Mouse (Mus musculus) heart, adult 2 months (tissue): ENCODE measurements around the gene Elovl6.

Source experiments
- CTCF ChIP-seq: fragments of 200-600 bp; IDR thresholded peaks from 2 replicates; pipeline ENCODE4 v1.8.1; 2022; ENCODE audit warnings: antibody characterized with exemption, mild to moderate bottlenecking, moderate library complexity
- EP300 ChIP-seq: fragments of 200-500 bp; IDR thresholded peaks from 2 replicates; pipeline ENCODE4 v1.6.1; 2011; ENCODE audit warnings: low read depth, low read length, control low read depth; ENCODE audit not compliant: insufficient read depth
- POLR2A ChIP-seq: fragments of 200-500 bp; IDR thresholded peaks from 2 replicates; pipeline ENCODE4 v1.6.1; 2011; ENCODE audit warnings: mild to moderate bottlenecking, low read depth, low read length, control low read depth; ENCODE audit not compliant: insufficient read depth

DNA sequence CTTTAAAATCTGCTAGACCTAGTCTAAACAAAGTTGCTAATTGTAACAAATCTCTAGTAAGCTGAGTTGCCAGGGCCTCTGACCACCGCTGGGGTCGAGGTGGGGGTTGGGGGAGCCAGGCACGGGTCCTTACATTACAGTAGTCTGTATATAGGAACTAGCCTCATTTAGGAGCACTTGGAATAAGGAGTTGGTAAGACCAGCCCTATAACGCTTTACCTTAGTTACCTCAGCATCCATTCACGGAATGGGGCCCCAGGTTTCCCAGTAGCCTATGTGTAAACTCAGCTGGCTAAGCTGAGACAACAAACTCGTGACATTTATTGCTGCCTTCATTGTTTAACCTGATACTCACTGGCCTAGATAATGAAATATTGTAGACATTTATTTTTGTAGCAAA is 3.3 kb downstream of the Elovl6 start:
- no peak for TF ChIP-seq POLR2A
- TF ChIP-seq CTCF = no peak
- no peak for TF ChIP-seq EP300
